Mouse (Mus musculus): ENCODE data around the gene Gldc.

GRCm38 (mm10) chr19:30117241-30117640 lies 58.0 kb downstream of the Gldc start:
- TF ChIP-seq POLR2A (IDR thresholded peaks at IDR 0.05; ENCODE audit: low read depth, low read length) (no peak), CTCF (conservative IDR thresholded peaks at IDR 0.05; ENCODE audit: insufficient read depth, insufficient read length, low read depth, low read length) (no peak)
